Comparison of ENCODE assay signal across 9 mouse cellular contexts in genomic region chr6:142567452-142567851, GRCm38 (mm10). TPM values are rescaled to one million over a fixed set of nuclear protein-coding genes. Genes with fewer than 3 reads are reported as not detected.
DNase-seq lines count a peak whose midpoint lies in the region; ATAC-seq and TF ChIP-seq lines count a peak whose summit lies in the region.
"Had no signal": no experiment of that assay in that cellular context is flagged by ENCODE, and none has a peak within 500 bp of the region (broad histone marks: within the 10 kb centered on the region; RNA-seq: fewer than 3 reads in every experiment).

No protein-coding gene starts in this region.

- no peak for TF ChIP-seq CTCF in brain, embryonic 14.5 days (IDR thresholded peaks at IDR 0.05; ENCODE audit: borderline replicate concordance, extremely low read depth, insufficient read depth, insufficient read length)

- DNase-seq in heart, postnatal 25 days (ENCODE audit: low spot score): no peak
- DNase-seq in brain, embryonic 14.5 days (ENCODE audit: low read depth): peak; percentile 41
- DNase-seq in kidney, postnatal 25 days: peak; percentile 75 to 78
- DNase-seq in midbrain, embryonic 10.5 days (ENCODE audit: low spot score): no peak
- DNase-seq in limb, embryonic 10.5 days (ENCODE audit: low spot score): no peak
- DNase-seq in right cerebral cortex, postnatal 14 days: no peak

- no peaks in the 10 kb centered on the region for H3K9me3 ChIP-seq in heart, embryonic 11.5 days (replicated peaks; ENCODE audit: control insufficient read depth, low read length)
- no peaks in the 10 kb centered on the region for H3K9me3 ChIP-seq in stomach, embryonic 16.5 days (replicated peaks; ENCODE audit: control insufficient read depth, low read length)
- H3K9me3 ChIP-seq in midbrain, embryonic 10.5 days (replicated peaks): no peaks in the 10 kb centered on the region
- H3K9me3 ChIP-seq in limb, embryonic 10.5 days (replicated peaks): no peaks in the 10 kb centered on the region

- intact Hi-C loops in heart, postnatal 25 days (cut with DNase I): no loop called here

- peak; percentile 55; the same call in 1 of the 2 replicates for ATAC-seq in heart, embryonic 11.5 days (replicated peaks; ENCODE audit: insufficient number of reproducible peaks, low FRiP score, low TSS enrichment)
- ATAC-seq in stomach, embryonic 16.5 days (ENCODE audit: insufficient read depth, low FRiP score): peak; percentile 16; the same call in 1 of the 2 replicates

- H3K27me3 ChIP-seq in heart, embryonic 11.5 days (ENCODE audit: control insufficient read depth, insufficient read depth, low read length): peaks cover 32% of the 10 kb centered on the region
- 0 out of 2 replicates have a peak, but pooled peaks cover 6% of the 10 kb centered on the region for H3K27me3 ChIP-seq in stomach, embryonic 16.5 days (ENCODE audit: control insufficient read depth, insufficient read depth, low read length)
- peaks cover 67% of the 10 kb centered on the region for H3K27me3 ChIP-seq in midbrain, embryonic 10.5 days (ENCODE audit: low read depth, poor library complexity, severe bottlenecking)
- peaks cover 61% of the 10 kb centered on the region for H3K27me3 ChIP-seq in limb, embryonic 10.5 days (ENCODE audit: low read depth, poor library complexity, severe bottlenecking)

- no peak overlapping the region for H3K27ac ChIP-seq in heart, embryonic 11.5 days (ENCODE audit: low read depth, low read length)
- H3K27ac ChIP-seq in stomach, embryonic 16.5 days (ENCODE audit: low read length): no peak overlapping the region; the same call in 1 of the 2 replicates
- H3K27ac ChIP-seq in midbrain, embryonic 10.5 days (replicated peaks): no peak overlapping the region
- H3K27ac ChIP-seq in limb, embryonic 10.5 days: no peak overlapping the region

- no peak overlapping the region for H3K9ac ChIP-seq in heart, embryonic 11.5 days (ENCODE audit: low read depth, low read length)
- H3K9ac ChIP-seq in stomach, embryonic 16.5 days (ENCODE audit: low read length): 0 out of 2 replicates have a peak overlapping the region, but pooled peaks have one; percentile 42

- no peak overlapping the region for H3K4me3 ChIP-seq in heart, embryonic 11.5 days (ENCODE audit: low read depth, low read length)
- H3K4me3 ChIP-seq in stomach, embryonic 16.5 days (replicated peaks; ENCODE audit: low read length): peak overlapping the region; percentile 26
- H3K4me3 ChIP-seq in midbrain, embryonic 10.5 days: no peak overlapping the region
- H3K4me3 ChIP-seq in limb, embryonic 10.5 days: no peak overlapping the region

- H3K4me2 ChIP-seq in heart, embryonic 11.5 days: no peak overlapping the region
- peak overlapping the region; percentile 26 for H3K4me2 ChIP-seq in stomach, embryonic 16.5 days (ENCODE audit: low read depth, low read length)

- TF ChIP-seq POLR2A in brain, embryonic 14.5 days (IDR thresholded peaks at IDR 0.05; ENCODE audit: borderline replicate concordance, extremely low read depth, insufficient read depth, insufficient read length, poor library complexity, severe bottlenecking): no peak

- peaks cover 20% of the 10 kb centered on the region for H3K4me1 ChIP-seq in heart, embryonic 11.5 days (ENCODE audit: control insufficient read depth, insufficient read depth, low read length)
- H3K4me1 ChIP-seq in stomach, embryonic 16.5 days (ENCODE audit: control insufficient read depth, insufficient read depth, low read length): 0 out of 2 replicates have a peak, but pooled peaks cover 6% of the 10 kb centered on the region
- H3K4me1 ChIP-seq in midbrain, embryonic 10.5 days: peaks cover 30% of the 10 kb centered on the region
- H3K4me1 ChIP-seq in limb, embryonic 10.5 days: peaks cover 21% of the 10 kb centered on the region

- H3K36me3 ChIP-seq in heart, embryonic 11.5 days (ENCODE audit: control insufficient read depth, insufficient read depth, low read length): no peaks in the 10 kb centered on the region
- peaks cover 14% of the 10 kb centered on the region for H3K36me3 ChIP-seq in stomach, embryonic 16.5 days (ENCODE audit: control insufficient read depth, insufficient read depth, low read length)
- H3K36me3 ChIP-seq in midbrain, embryonic 10.5 days: no peaks in the 10 kb centered on the region
- H3K36me3 ChIP-seq in limb, embryonic 10.5 days: no peaks in the 10 kb centered on the region

- WGBS in heart, embryonic 11.5 days (ENCODE audit: insufficient replicate concordance): 10% methylated on average over 5 of the region's 5 CpGs
- 13% methylated on average over 5 of the region's 5 CpGs for WGBS in stomach, embryonic 16.5 days
- 81% methylated on average over 5 of the region's 5 CpGs for WGBS in midbrain, embryonic 10.5 days
- 58% methylated on average over 5 of the region's 5 CpGs for WGBS in limb, embryonic 10.5 days

RNA-seq across cellular contexts. Expression of gene Kcnj8, which starts 4.0 kb away (rescaled TPM):
- 2.2 and 3.0 TPM in 2 replicates for polyA plus RNA-seq in heart, embryonic 11.5 days (2014; fragmentation: Nextera tagmentation; extraction: Ambion mirVana)
- total RNA-seq in heart, postnatal 25 days (2021): 10 to 100 TPM; 26.3 to 32.4 TPM
- polyA plus RNA-seq in brain, embryonic 14.5 days (2012; rRNA removed): 10.2 and 11.2 TPM in 2 replicates
- 51.8 and 57.9 TPM in 2 replicates for polyA plus RNA-seq in stomach, embryonic 16.5 days (2015; fragmentation: Nextera tagmentation; extraction: Ambion mirVana)
- 2.2 and 5.2 TPM in 2 replicates for polyA plus RNA-seq in midbrain, embryonic 10.5 days (2016; fragmentation: Nextera tagmentation; extraction: Ambion mirVana)
- 0.09 and 0.16 TPM in 2 replicates for polyA plus RNA-seq in limb, embryonic 10.5 days (2016; fragmentation: Nextera tagmentation; extraction: Ambion mirVana)
- total RNA-seq: MEL had no signal

RNA-seq across cellular contexts. Expression of gene Ldhb, which starts 59.7 kb away (rescaled TPM):
- 651 and 686 TPM in 2 replicates for polyA plus RNA-seq in heart, embryonic 11.5 days (2014; fragmentation: Nextera tagmentation; extraction: Ambion mirVana)
- 1,000 to 10,000 TPM; 2,652 to 2,667 TPM for total RNA-seq in heart, postnatal 25 days (2021)
- 357 and 408 TPM in 2 replicates for polyA plus RNA-seq in brain, embryonic 14.5 days (2012; rRNA removed)
- polyA plus RNA-seq in stomach, embryonic 16.5 days (2015; fragmentation: Nextera tagmentation; extraction: Ambion mirVana): 156 and 159 TPM in 2 replicates
- polyA plus RNA-seq in midbrain, embryonic 10.5 days (2016; fragmentation: Nextera tagmentation; extraction: Ambion mirVana): 324 and 380 TPM in 2 replicates
- 408 and 535 TPM in 2 replicates for polyA plus RNA-seq in limb, embryonic 10.5 days (2016; fragmentation: Nextera tagmentation; extraction: Ambion mirVana)
- total RNA-seq: MEL had no signal

Comparison
In these comparisons a context has a peak if more than half of its experiments do, and no peak if none do; other contexts are left out.
1. DNase-seq: peak in brain, embryonic 14.5 days (single experiment) and kidney, postnatal 25 days (2 of 2); none in heart, postnatal 25 days (single experiment), midbrain, embryonic 10.5 days (single experiment), limb, embryonic 10.5 days (single experiment) and right cerebral cortex, postnatal 14 days (single experiment).